Mouse (Mus musculus): ENCODE data around the gene Car5a.

DNA sequence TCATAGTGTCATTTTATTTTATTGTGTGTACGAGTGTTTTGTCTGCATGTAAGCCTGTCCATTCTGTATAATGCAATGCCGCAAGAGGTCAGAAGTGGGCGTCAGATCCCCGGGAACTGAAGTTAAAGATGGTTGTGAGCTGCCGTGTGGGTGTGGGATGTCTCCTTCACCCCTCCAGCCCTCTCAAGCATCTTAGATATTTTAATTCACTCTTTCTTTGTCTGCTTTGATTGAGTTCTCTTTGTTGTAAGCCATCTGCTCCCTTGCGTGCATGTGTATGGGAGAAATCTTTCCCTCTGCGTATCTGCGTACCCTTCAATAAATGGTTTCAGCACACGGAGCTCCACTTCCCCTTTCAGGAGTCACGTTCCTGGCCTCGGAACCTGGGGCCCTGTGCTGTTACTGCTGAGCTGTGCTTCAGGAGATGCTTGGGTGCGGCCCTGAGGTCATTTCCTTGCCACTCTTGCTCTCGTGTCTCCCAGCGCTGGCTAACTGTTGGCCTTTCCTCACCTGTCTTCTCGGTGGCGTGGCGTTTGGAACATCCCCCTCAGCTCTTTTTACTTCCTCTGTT is 26.9 kb upstream of the Car5a start:
- TF ChIP-seq GATA1 (IDR thresholded peaks at IDR 0.05; ENCODE audit: low read length) (no peak), TAL1 (IDR thresholded peaks at IDR 0.05; ENCODE audit: low read length) (no peak)

Measured in erythroblast, embryonic 14.5 days (primary cell).